7 mouse cellular contexts compared by ENCODE assay signal in the genomic region with DNA sequence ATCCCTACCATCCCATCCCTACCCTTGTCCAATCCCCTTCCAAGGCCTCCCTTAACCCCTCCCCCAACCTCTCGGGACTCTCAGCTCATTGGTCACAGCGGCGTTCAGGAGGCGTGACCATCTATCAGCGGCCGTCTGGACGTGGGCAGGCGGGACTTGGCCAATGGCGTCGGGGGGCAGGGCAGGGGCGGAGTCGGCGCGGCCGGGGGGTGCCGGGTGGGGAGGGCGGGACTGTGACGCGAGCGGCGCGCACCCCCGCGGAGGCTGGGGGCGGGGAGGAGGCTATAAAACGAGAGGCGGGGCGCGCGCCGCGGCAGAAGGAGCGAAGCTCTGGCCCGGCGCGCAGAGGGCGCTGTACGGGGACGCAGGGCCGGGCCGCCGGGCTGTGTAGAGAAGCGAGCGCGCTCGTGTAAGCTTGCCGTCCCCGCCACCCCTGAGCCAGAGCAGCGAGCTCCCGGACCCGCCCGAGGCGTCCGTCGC. TPM values are rescaled to one million over a fixed set of nuclear protein-coding genes. Genes with fewer than 3 reads are reported as not detected.
DNase-seq lines count a peak whose midpoint lies in the region; ATAC-seq lines count a peak whose summit lies in the region.

Tob1 (plus strand) TSS at position 331 of the 480 bp plus-strand sequence.

- peaks cover 7% of the 10 kb centered on the region; the same call in 1 of the 2 replicates for H3K36me3 ChIP-seq in intestine, embryonic 16.5 days (ENCODE audit: control insufficient read depth, insufficient read depth, low read length)
- H3K36me3 ChIP-seq in midbrain, embryonic 11.5 days (ENCODE audit: control insufficient read depth, insufficient read depth, low read length), result peaks cover 6% of the 10 kb centered on the region; the same call in 1 of the 2 replicates

- no peaks in the 10 kb centered on the region for H3K9me3 ChIP-seq in intestine, embryonic 16.5 days (ENCODE audit: control insufficient read depth, low read length)
- no peaks in the 10 kb centered on the region for H3K9me3 ChIP-seq in midbrain, embryonic 11.5 days (ENCODE audit: control insufficient read depth, low read length)

- 0% methylated on average over 48 of the region's 55 CpGs for WGBS in intestine, embryonic 16.5 days
- WGBS in midbrain, embryonic 11.5 days, result under 1% methylated on average over 37 of the region's 55 CpGs

- H3K9ac ChIP-seq in intestine, embryonic 16.5 days (ENCODE audit: low read depth, low read length), result peak within 1 kb of the TSS; percentile 98
- peak within 1 kb of the TSS; percentile 95 for H3K9ac ChIP-seq in midbrain, embryonic 11.5 days (ENCODE audit: low read length)

- peak within 1 kb of the TSS; percentile 96 for H3K4me3 ChIP-seq in intestine, embryonic 16.5 days (ENCODE audit: low read length)
- H3K4me3 ChIP-seq in midbrain, embryonic 11.5 days (ENCODE audit: low read depth, low read length), result peak within 1 kb of the TSS; percentile 96

- peaks cover 3% of the 10 kb centered on the region for H3K4me1 ChIP-seq in intestine, embryonic 16.5 days (ENCODE audit: control insufficient read depth, insufficient read depth, low read length)
- peaks cover 14% of the 10 kb centered on the region for H3K4me1 ChIP-seq in midbrain, embryonic 11.5 days (ENCODE audit: control insufficient read depth, insufficient read depth, low read length)

- H3K4me2 ChIP-seq in intestine, embryonic 16.5 days (ENCODE audit: low read depth, low read length), result peak within 1 kb of the TSS; percentile 83
- peak within 1 kb of the TSS; percentile 97 for H3K4me2 ChIP-seq in midbrain, embryonic 11.5 days

- H3K27me3 ChIP-seq in intestine, embryonic 16.5 days (replicated peaks; ENCODE audit: control insufficient read depth, insufficient read depth, low read length), result no peaks in the 10 kb centered on the region
- no peaks in the 10 kb centered on the region for H3K27me3 ChIP-seq in midbrain, embryonic 11.5 days (ENCODE audit: control insufficient read depth, insufficient read depth, low read length)

- DNase-seq in adrenal gland, adult 2 months, result peak; percentile 99
- DNase-seq in embryo, embryonic 11.5 days (ENCODE audit: low read depth, low spot score), result peak; percentile 99
- DNase-seq in gastrocnemius, postnatal 4 days (ENCODE audit: low spot score in 2 of 2), result peak; percentile 97 to 98
- DNase-seq in left cerebral cortex, postnatal 36 days (ENCODE audit: low spot score in 2 of 2), result peak; percentile 97
- DNase-seq in midbrain, embryonic 11.5 days (ENCODE audit: low spot score, missing footprints), result peak; percentile 100
- peak; percentile 100 for DNase-seq in skeletal muscle tissue, adult 2 months (ENCODE audit: low read depth, low spot score)

- ATAC-seq in intestine, embryonic 16.5 days, result peak; percentile 95
- peak; percentile 98 for ATAC-seq in midbrain, embryonic 11.5 days (ENCODE audit: low FRiP score)

- H3K27ac ChIP-seq in intestine, embryonic 16.5 days (ENCODE audit: low read length), result peak within 1 kb of the TSS; percentile 99
- peak within 1 kb of the TSS; percentile 98 for H3K27ac ChIP-seq in midbrain, embryonic 11.5 days (ENCODE audit: low read depth, low read length)

- intact Hi-C loops in left cerebral cortex, postnatal 36 days (cut with DNase I), result loop anchor here (1.0 to 5.0 kb wide), 2 partner anchors 78 to 214 kb away; partner anchors contain the start of gene Spag9

RNA-seq across cellular contexts. Expression of gene Tob1, which starts in this region (rescaled TPM):
- 100 to 1,000 TPM; 208 to 296 TPM for total RNA-seq in adrenal gland, adult 2 months (2021)
- 332 and 340 TPM in 2 replicates for polyA plus RNA-seq in adrenal gland, adult 2 months (2012; rRNA removed)
- total RNA-seq in gastrocnemius, postnatal 4 days (2021), result 10 to 100 TPM; 81.4 to 89.8 TPM
- polyA plus RNA-seq in intestine, embryonic 16.5 days (2015; fragmentation: Nextera tagmentation; extraction: Ambion mirVana), result 39.8 and 50.1 TPM in 2 replicates
- 10 to 100 TPM; 37.5 to 51.4 TPM for total RNA-seq in left cerebral cortex, postnatal 36 days (2021)
- polyA plus RNA-seq in midbrain, embryonic 11.5 days (2014; fragmentation: Nextera tagmentation; extraction: Ambion mirVana), result 33.1 and 33.5 TPM in 2 replicates

Comparison
In these comparisons a context has a peak if more than half of its experiments do, and no peak if none do; other contexts are left out.
1. Peak in every context shown above with its lines: DNase-seq, ATAC-seq, H3K4me3 ChIP-seq and H3K27ac ChIP-seq.